Mouse (Mus musculus) C2C12 (cell line): ENCODE measurements around the gene Tctex1d4.

Experiments
- CEBPB ChIP-seq: IDR thresholded peaks from one replicate; pipeline ENCODE4 v1.6.1; 2011; ENCODE audit warnings: low read depth, mild to moderate bottlenecking, control low read depth, moderate library complexity
- CTCF ChIP-seq: IDR thresholded peaks from one replicate; pipeline ENCODE4 v1.5.1; 2011; ENCODE audit not compliant: control insufficient read depth, insufficient read depth, insufficient read length

- TF ChIP-seq CTCF: no peak
- TF ChIP-seq CEBPB: no peak
These were observed 6.2 kb downstream of the Tctex1d4 start for GRCm38 (mm10) chr4:117132794-117133143.
